Mouse (Mus musculus): Measurements from ENCODE around the gene Ube2n. TPM values are rescaled to one million over a fixed set of nuclear protein-coding genes. Genes with fewer than 3 reads are reported as not detected.
A peak's percentile ranks its signal among the peaks of the same experiment; 100 is the strongest.

Ube2n gene
- polyA plus RNA-seq, 1 experiment from 2014 or later: 315 TPM

- Histone ChIP-seq H3K27ac (ENCODE audit: low read length) (no peak overlapping the region), H3K9me3 (ENCODE audit: control insufficient read depth, low read depth, low read length) (no peaks in the 10 kb centered on the region), H3K36me3 (ENCODE audit: control insufficient read depth, insufficient read depth, low read length) (no peaks in the 10 kb centered on the region; the same call in 1 of the 2 replicates), H3K4me2 (replicated peaks; ENCODE audit: low read depth, low read length) (no peak overlapping the region), H3K4me3 (ENCODE audit: low read depth, low read length) (no peak overlapping the region), H3K27me3 (ENCODE audit: control insufficient read depth, insufficient read depth, low read length) (no peaks in the 10 kb centered on the region), H3K9ac (replicated peaks; ENCODE audit: low read depth, low read length) (no peak overlapping the region), H3K4me1 (ENCODE audit: control insufficient read depth, insufficient read depth, low read length) (peaks cover 14% of the 10 kb centered on the region)
- ATAC-seq (ENCODE audit: insufficient number of reproducible peaks, insufficient read depth, low FRiP score, low read depth): no peak
- 90% methylated on average over 5 of the region's 5 CpGs for WGBS
These were observed 42.4 kb downstream of the Ube2n start for GRCm38 (mm10) chr10:95557337-95557828.

- no peak overlapping the region for H3K9ac ChIP-seq (replicated peaks; ENCODE audit: low read depth, low read length)
- H3K27me3 ChIP-seq (ENCODE audit: control insufficient read depth, insufficient read depth, low read length): no peaks in the 10 kb centered on the region
- no peak overlapping the region for H3K27ac ChIP-seq (ENCODE audit: low read length)
- no peaks in the 10 kb centered on the region; the same call in 1 of the 2 replicates for H3K36me3 ChIP-seq (ENCODE audit: control insufficient read depth, insufficient read depth, low read length)
- H3K4me3 ChIP-seq (ENCODE audit: low read depth, low read length): no peak overlapping the region
- ATAC-seq (ENCODE audit: insufficient number of reproducible peaks, insufficient read depth, low FRiP score, low read depth): no peak
- H3K4me1 ChIP-seq (ENCODE audit: control insufficient read depth, insufficient read depth, low read length): peaks cover 16% of the 10 kb centered on the region
- H3K4me2 ChIP-seq (replicated peaks; ENCODE audit: low read depth, low read length): no peak overlapping the region
- no peaks in the 10 kb centered on the region for H3K9me3 ChIP-seq (ENCODE audit: control insufficient read depth, low read depth, low read length)
- 68% methylated on average over 7 of the region's 7 CpGs for WGBS
These were observed 44.5 kb downstream of the Ube2n start for GRCm38 (mm10) chr10:95559426-95559825.

- WGBS: 87% methylated on average over 9 of the region's 9 CpGs
- no peak overlapping the region for H3K27ac ChIP-seq (ENCODE audit: low read length)
- peaks cover 23% of the 10 kb centered on the region for H3K4me1 ChIP-seq (ENCODE audit: control insufficient read depth, insufficient read depth, low read length)
- no peak overlapping the region for H3K4me3 ChIP-seq (ENCODE audit: low read depth, low read length)
- ATAC-seq (ENCODE audit: insufficient number of reproducible peaks, insufficient read depth, low FRiP score, low read depth): no peak
- no peaks in the 10 kb centered on the region for H3K9me3 ChIP-seq (ENCODE audit: control insufficient read depth, low read depth, low read length)
- H3K4me2 ChIP-seq (replicated peaks; ENCODE audit: low read depth, low read length): no peak overlapping the region
- H3K9ac ChIP-seq (replicated peaks; ENCODE audit: low read depth, low read length): no peak overlapping the region
- no peaks in the 10 kb centered on the region; the same call in 1 of the 2 replicates for H3K36me3 ChIP-seq (ENCODE audit: control insufficient read depth, insufficient read depth, low read length)
- no peaks in the 10 kb centered on the region for H3K27me3 ChIP-seq (ENCODE audit: control insufficient read depth, insufficient read depth, low read length)
These were observed 45.5 kb downstream of the Ube2n start for GRCm38 (mm10) chr10:95560394-95560983.

GRCm38 (mm10) chr10:95561616-95562015 is 46.7 kb downstream of the Ube2n start:
- Histone ChIP-seq H3K27me3 (ENCODE audit: control insufficient read depth, insufficient read depth, low read length) (no peaks in the 10 kb centered on the region), H3K27ac (ENCODE audit: low read length) (no peak overlapping the region), H3K4me2 (replicated peaks; ENCODE audit: low read depth, low read length) (peak overlapping the region; percentile 87), H3K36me3 (ENCODE audit: control insufficient read depth, insufficient read depth, low read length) (no peaks in the 10 kb centered on the region; the same call in 1 of the 2 replicates), H3K4me3 (ENCODE audit: low read depth, low read length) (peak overlapping the region; percentile 68), H3K9ac (replicated peaks; ENCODE audit: low read depth, low read length) (no peak overlapping the region; the same call in 1 of the 2 replicates), H3K4me1 (ENCODE audit: control insufficient read depth, insufficient read depth, low read length) (peaks cover 26% of the 10 kb centered on the region), H3K9me3 (ENCODE audit: control insufficient read depth, low read depth, low read length) (no peaks in the 10 kb centered on the region)
- 30% methylated on average over 7 of the region's 7 CpGs for WGBS
- no peak for ATAC-seq (ENCODE audit: insufficient number of reproducible peaks, insufficient read depth, low FRiP score, low read depth)

- H3K9me3 ChIP-seq (ENCODE audit: control insufficient read depth, low read depth, low read length): no peaks in the 10 kb centered on the region
- peak overlapping the region; percentile 68 for H3K4me3 ChIP-seq (ENCODE audit: low read depth, low read length)
- peaks cover 26% of the 10 kb centered on the region for H3K4me1 ChIP-seq (ENCODE audit: control insufficient read depth, insufficient read depth, low read length)
- no peaks in the 10 kb centered on the region; the same call in 1 of the 2 replicates for H3K36me3 ChIP-seq (ENCODE audit: control insufficient read depth, insufficient read depth, low read length)
- H3K4me2 ChIP-seq (replicated peaks; ENCODE audit: low read depth, low read length): peak overlapping the region; percentile 87
- peak overlapping the region; percentile 90 for H3K9ac ChIP-seq (replicated peaks; ENCODE audit: low read depth, low read length)
- peak overlapping the region; percentile 90; the same call in 1 of the 2 replicates for H3K27ac ChIP-seq (ENCODE audit: low read length)
- H3K27me3 ChIP-seq (ENCODE audit: control insufficient read depth, insufficient read depth, low read length): no peaks in the 10 kb centered on the region
- no peak for ATAC-seq (ENCODE audit: insufficient number of reproducible peaks, insufficient read depth, low FRiP score, low read depth)
- 5% methylated on average over 8 of the region's 8 CpGs for WGBS
These were observed 47.5 kb downstream of the Ube2n start for GRCm38 (mm10) chr10:95562395-95562794.

- under 1% methylated on average over 64 of the region's 65 CpGs for WGBS
- ATAC-seq (ENCODE audit: insufficient number of reproducible peaks, insufficient read depth, low FRiP score, low read depth): peak; percentile 16
- H3K4me2 ChIP-seq (replicated peaks; ENCODE audit: low read depth, low read length): peak overlapping the region; percentile 87
These were observed 48.2 kb downstream of the Ube2n start for GRCm38 (mm10) chr10:95562859-95563841.

GRCm38 (mm10) chr10:95563851-95564845 is 49.2 kb downstream of the Ube2n start, which contains the start of gene Nudt4:
Nudt4 (minus strand) TSS chr10:95564146.
- peak within 1 kb of the TSS; percentile 68 for H3K4me3 ChIP-seq (ENCODE audit: low read depth, low read length)
- peak within 1 kb of the TSS; percentile 87 for H3K4me2 ChIP-seq (replicated peaks; ENCODE audit: low read depth, low read length)
- 2% methylated on average over 67 of the region's 97 CpGs for WGBS
- H3K9ac ChIP-seq (replicated peaks; ENCODE audit: low read depth, low read length): peak within 1 kb of the TSS; percentile 90
- peak; percentile 90 for ATAC-seq (ENCODE audit: insufficient number of reproducible peaks, insufficient read depth, low FRiP score, low read depth)
- H3K4me1 ChIP-seq (ENCODE audit: control insufficient read depth, insufficient read depth, low read length): peaks cover 26% of the 10 kb centered on the region
- no peaks in the 10 kb centered on the region for H3K27me3 ChIP-seq (ENCODE audit: control insufficient read depth, insufficient read depth, low read length)
- peak within 1 kb of the TSS; percentile 90 for H3K27ac ChIP-seq (ENCODE audit: low read length)
- no peaks in the 10 kb centered on the region; the same call in 1 of the 2 replicates for H3K36me3 ChIP-seq (ENCODE audit: control insufficient read depth, insufficient read depth, low read length)
- no peaks in the 10 kb centered on the region for H3K9me3 ChIP-seq (ENCODE audit: control insufficient read depth, low read depth, low read length)

More at GRCm38 (mm10) chr10:95562859-95563841, 48.2 kb downstream of the Ube2n start:
- Histone ChIP-seq H3K27me3 (ENCODE audit: control insufficient read depth, insufficient read depth, low read length) (no peaks in the 10 kb centered on the region), H3K36me3 (ENCODE audit: control insufficient read depth, insufficient read depth, low read length) (no peaks in the 10 kb centered on the region; the same call in 1 of the 2 replicates), H3K4me3 (ENCODE audit: low read depth, low read length) (peak overlapping the region; percentile 68), H3K27ac (ENCODE audit: low read length) (peak overlapping the region; percentile 90), H3K4me1 (ENCODE audit: control insufficient read depth, insufficient read depth, low read length) (peaks cover 26% of the 10 kb centered on the region), H3K9me3 (ENCODE audit: control insufficient read depth, low read depth, low read length) (no peaks in the 10 kb centered on the region), H3K9ac (replicated peaks; ENCODE audit: low read depth, low read length) (peak overlapping the region; percentile 90)

Measured in stomach, embryonic 14.5 days (tissue).